Mouse (Mus musculus) bone marrow macrophage, adult 2 months (primary cell): Measurements from ENCODE around the gene Gm17455.

Experiments
- CTCF ChIP-seq: IDR thresholded peaks from 2 replicates; pipeline ENCODE4 v1.5.1; 2012; ENCODE audit warnings: low read depth, mild to moderate bottlenecking, low read length, moderate library complexity
- POLR2A ChIP-seq: IDR thresholded peaks from 2 replicates; pipeline ENCODE4 v1.6.1; 2012; ENCODE audit warnings: mild to moderate bottlenecking, low read depth, low read length, borderline replicate concordance

- TF ChIP-seq POLR2A = no peak
- no peak for TF ChIP-seq CTCF
Measured at GRCm38 (mm10) chr10:60399449-60399848, at the start of gene Gm17455.
